Mouse (Mus musculus) liver, adult (tissue): ENCODE data around the gene 1600002K03Rik.
A peak's percentile ranks its signal among the peaks of the same experiment; 100 is the strongest.

Experiments used
- GATA4 ChIP-seq: IDR thresholded peaks from 2 replicates; pipeline ENCODE4 v1.6.1; 2014; ENCODE audit warnings: mild to moderate bottlenecking, low read length; ENCODE audit not compliant: insufficient replicate concordance

The 1600002K03Rik gene

DNA sequence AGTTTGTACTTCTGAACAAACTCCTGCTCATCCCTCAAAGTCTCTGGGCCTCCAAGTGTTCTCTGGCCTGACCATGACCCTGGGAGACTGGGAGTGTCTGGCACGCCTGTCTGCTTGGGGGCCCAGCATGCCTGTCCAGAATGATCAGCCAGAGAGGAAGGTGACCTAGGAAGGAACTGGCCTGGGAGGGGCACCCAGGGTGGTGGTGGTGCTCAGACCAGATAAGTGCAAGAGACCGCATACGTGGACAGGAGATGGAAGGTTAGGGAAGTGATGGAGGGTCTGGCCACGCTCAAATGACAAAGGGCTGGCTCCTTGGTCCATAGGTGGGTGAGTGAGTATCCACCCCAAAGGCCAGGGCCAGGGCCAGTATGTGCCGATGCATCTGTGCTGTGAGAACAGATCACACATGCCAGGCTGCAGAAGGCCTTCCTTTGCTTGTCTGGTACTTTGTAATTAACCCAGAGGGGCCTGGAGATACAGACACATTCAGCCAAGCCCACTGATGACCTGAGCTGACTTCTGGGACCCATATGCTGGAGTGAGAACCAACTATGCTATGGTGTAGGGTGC is 25.5 kb upstream of the 1600002K03Rik start:
- no peak for TF ChIP-seq GATA4

DNA sequence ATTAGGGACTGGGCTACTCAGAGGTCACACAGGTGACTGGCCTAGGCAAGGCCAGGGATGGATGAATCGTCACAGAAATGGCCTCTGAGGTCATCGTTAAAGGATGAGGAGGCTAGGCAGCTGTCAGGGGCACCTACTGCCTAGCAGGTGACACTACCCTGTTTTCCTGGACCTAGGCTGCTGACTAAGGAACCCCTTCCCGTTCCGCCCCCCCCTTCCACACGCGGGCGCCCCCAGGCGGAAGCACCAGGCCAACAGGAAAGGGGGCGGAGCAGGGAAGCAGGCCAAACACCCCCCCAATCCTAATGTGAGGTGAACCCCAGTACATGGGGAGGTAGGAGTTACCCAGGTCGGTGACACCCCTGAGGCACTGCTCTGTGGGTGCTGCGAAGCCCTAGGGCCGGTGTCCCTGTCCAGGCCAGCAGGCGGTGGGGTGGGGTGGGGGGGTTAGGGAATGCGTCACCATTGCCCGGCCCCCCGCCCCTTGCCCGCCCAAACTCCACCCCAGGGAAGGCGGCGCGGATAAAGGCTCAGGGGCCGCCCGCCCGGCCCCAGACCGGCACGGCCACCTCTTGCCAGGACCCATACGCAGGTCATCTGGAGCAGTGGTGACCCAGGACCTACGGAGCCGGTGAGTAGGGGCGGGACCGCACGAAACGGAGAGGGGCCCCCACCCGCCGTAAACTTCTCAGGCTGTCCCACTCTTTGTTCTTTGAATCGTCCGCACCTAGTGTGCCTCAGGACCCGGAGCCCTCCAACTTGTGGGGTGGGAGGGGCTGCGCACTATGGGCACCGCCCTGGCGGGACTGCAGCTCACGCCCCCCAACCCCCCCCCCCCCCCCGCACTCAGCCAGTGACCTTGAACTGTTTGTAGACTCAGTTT is 24.8 kb upstream of the 1600002K03Rik start, which contains the start of gene Midn:
Midn (plus strand) TSS at position 554 of the 883 bp plus-strand sequence.
- TF ChIP-seq GATA4, result peak; percentile 11; the same call in 1 of the 2 replicates

DNA sequence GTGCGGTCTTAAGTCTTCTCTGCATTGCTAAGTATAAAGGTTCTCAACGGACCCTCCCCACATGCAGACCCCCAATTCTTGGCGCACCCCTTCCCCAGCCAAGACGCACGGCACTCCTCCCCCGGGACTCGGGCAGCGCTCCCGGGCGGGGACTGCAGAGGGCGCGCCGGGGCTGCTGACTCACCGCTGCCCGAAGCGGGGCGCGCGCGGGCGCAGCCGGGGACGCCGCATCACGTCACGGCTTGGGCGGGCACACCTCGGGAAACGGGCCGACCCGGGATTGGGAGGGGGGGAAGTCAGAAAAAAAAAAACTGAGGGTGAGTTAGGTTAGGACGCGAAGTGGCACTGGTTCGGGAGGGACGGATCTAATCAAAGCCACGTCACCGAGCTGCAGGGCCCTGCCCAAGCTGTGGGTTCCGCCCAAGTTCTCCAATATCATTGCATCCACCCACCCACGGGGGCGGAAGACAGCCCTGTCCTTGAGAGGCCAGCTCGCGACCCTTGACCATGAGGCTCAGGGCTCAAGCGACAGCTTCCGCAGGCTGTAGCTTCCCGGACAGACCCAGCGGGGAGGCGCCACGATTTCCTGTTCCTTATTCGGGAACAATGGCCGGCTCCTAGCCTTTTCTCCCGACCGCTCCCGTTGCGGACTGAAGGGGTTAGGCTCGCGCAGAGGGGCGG is 24.0 kb upstream of the 1600002K03Rik start:
- TF ChIP-seq GATA4, result peak; percentile 73; the same call in 1 of the 2 replicates

DNA sequence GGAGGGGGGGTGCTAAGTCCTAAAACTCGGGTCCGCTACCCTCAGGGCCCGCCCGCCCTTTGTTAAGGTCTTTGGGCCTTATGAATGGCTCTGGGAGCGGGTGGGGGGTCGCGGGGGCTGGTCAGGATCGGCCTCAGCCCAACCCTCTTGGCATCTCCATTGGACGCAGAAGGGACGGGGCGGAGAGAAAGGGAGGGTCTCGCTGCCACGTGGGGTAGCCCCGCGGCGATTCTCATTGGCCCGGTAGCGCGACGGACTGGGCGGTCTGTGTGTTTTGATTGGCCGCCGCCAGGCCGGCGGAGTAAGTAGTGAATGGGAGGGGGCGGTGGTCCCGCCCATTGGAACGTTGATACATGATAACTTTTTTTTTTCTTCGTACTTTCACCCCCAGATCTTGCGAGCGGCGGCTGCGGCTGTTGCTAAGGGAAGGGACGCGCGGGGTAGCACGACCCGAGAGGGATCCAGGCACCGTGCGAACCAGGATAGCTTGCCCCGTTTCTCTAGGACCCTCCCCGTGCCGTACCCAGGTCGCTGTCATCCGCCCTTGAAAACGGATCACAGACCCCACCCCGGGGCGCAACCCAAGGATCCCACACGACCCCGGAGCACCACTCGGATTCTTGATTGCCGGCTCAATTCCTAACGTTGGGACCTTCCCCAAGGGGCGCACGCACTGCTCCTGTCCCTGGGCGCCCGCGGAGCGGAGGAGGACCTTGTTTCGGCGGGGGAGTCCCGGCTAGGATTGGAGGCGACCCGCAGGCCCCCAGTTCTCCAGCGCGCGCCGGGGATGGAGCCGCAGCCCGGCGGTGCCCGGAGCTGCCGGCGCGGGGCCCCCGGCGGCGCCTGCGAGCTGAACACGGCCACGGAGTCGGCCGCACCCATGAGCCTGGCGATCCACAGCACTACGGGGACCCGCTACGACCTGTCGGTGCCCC is 23.2 kb upstream of the 1600002K03Rik start:
- TF ChIP-seq GATA4, result peak; percentile 48; the same call in 1 of the 2 replicates

DNA sequence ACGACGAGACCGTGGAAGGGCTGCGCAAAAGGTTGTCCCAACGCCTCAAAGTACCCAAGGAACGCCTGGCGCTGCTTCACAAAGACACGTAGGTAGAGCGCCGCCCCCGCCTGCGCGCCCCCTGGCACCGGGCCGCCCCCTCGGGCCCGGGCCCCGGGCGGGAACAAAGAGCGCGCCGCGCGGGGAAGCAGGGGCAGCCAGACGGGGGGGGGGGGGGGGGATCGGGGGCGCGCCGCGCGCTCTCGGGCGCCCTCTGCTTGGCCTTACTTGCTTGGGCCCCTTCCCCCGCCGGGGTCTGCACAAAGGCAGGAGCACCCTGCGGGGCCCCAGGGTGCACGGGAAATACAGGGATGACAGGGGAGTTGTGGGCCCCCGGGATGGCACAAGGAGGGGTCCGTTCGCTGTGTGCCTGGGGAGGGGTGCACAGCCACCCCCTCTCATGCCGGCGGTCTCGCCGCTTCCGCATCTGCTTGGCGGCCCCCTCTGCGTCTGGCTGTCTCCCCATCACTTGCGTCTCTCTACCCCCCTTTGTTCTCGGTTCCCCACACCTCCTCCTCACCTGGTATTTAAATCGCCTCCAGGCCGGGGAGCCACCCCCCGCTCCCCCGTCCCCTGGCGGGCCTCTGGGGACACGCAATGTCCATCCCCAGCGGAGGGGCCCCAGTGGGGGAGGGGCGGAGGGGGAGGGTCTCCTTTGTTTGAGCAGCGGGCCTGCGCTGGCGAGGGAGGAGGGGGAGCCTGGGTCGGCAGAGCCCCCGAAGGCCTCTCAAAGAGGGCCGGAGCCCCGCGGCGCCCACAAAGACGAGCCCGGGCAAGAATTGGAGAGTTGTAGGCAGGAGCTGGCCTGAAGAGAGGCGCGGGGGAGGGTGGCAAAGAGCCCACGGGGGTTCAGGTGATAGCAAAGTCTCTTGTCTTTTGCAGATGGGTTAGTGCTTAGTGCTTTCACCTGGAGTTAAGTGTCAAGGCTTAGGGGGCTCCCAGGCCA is 22.2 kb upstream of the 1600002K03Rik start:
- no peak for TF ChIP-seq GATA4

DNA sequence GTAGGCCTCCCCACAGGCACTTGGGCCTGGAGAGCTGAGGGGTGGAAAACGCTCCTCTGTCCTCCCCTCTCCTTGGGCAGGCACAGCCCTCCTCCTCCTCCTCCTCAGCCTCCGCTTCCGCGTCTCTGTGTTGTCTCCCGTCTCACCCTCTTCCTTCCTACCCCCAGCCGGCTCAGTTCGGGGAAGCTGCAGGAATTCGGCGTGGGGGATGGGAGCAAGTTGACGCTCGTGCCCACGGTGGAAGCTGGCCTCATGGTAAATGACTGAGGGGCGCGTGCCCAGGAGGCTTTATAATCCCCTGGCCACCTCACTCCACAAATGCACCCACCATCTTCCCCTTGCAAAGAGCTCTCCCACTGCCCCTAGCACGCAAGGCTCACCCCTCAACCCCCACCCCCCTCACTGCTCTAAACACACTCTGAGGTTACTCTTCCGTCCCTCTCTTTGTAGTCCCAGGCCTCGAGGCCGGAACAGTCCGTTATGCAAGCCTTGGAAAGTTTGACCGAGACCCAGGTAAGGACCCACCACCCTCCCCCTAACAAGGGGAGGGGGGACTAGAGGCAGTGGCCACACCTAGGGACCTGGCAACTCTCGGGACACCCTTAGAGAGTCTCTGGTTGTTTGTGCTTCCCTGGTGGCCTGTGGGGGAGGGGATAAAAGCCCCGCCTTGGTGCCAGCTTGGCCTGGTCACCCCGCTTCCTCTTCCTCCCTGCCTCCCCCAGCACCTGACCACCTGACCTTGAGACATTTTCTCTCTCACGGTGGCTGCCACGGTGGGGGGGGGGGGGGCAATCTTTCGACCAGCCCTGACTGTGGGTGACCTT is 21.3 kb upstream of the 1600002K03Rik start:
- TF ChIP-seq GATA4, result no peak; the same call in 1 of the 2 replicates

DNA sequence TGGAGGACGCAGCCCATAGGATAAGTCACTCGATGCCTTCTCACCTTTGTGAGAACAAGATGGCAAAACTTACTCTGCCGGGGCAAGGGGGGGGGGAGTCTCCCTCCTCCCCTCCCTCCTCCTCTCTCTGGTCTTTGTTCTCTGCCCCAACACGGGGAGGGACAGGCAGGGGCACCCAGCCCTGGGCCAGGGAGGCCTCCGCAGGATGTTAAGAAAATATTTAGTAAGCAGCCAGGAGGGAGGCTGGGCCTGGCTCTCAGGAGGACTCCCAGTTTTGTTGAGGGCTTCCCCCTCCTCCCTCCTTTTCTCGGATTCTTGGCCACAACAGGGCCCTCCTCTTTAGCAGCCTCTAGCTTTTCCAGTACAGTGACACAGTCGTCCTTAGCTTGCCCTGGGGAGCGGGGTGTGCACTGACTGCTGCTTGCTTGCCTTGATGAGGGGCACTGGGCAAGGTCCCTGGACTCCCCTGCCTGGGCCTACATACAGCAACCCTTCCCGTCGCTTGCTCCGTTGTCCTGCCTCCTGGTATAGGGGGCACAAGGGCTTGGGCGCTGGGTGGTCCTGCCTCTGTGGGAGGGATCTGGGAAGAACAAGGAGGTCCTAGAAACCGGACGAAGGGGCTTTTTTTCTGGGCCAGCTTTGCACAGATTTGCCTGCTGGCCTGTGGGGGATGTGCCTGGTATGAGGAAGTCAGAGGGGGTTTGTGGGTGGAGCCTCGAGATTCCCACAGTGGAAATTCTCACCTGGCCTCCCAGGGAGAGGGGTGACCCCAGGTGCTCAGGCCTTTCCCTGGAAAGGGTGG is 20.5 kb upstream of the 1600002K03Rik start:
- TF ChIP-seq GATA4, result no peak

DNA sequence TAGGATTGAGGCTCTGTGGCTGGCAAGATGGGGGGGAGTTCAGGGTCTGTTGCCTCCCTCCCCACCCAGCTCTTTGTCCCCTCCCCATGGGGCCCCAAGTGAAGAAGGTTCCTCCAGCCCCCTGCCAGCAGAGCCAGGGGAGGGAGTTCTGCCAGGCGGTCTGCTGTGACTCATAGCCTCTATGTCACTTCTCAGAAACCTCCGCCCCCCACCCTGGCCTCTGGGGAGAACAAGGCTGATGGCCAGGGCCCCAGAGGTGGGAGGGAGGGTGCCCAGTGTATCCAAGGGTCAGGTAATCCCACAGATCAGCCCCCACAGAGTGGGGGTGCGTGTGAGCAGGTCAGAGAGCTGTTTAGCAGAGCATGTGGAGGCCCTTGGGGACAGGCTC is 19.9 kb upstream of the 1600002K03Rik start:
- no peak for TF ChIP-seq GATA4

DNA sequence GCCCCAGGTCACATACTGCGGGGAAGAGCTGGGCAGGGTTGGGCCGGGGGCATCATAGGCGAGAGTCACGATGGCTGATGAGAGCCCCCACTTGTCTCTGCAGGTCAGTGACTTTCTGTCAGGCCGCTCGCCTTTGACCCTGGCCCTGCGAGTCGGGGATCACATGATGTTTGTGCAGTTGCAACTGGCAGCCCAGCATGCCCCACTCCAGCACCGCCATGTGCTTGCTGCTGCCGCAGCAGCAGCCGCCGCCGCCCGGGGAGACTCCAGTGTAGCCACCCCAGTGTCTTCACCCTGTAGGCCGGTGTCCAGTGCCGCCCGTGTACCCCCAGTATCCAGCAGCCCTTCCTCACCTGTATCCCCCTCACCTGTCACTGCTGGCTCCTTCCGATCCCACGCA is 19.0 kb upstream of the 1600002K03Rik start:
- no peak for TF ChIP-seq GATA4

DNA sequence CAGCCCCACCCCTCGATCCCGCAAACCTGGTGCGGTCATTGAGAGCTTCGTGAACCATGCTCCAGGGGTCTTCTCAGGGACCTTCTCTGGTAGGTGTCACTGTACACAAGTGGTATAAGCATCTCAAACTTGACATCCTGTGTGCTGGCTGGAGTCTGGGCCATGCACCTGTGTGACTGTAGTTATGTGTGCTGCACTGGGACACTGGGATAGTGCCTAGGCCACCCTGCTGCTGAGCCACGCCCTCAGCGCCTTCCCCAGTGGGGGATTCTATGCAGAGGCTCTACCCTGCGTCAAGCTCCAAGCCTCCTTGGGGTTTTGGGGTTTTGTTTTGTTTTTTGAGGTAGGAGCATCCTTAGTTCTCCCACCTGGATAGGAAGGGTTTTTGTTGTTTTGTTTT is 18.4 kb upstream of the 1600002K03Rik start:
- no peak for TF ChIP-seq GATA4

DNA sequence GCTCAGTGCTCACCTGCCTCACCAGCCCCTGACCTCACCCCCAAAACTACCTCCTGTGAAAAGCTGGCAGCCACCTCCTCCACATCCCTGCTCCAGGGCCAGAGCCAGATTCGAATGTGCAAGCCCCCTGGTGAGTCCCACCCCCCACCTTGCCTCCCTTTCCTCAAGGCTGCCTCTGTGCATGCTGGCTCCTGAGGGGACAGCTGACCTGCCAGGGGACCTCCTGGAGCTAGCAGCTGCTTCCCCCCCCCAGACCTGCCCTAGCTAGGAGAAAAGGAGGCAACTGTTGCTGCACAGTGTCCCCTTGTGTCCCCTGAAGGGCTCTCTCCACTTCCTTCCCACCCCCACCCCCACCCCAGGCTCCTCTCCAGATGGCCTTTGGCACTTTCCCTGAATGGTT is 17.5 kb upstream of the 1600002K03Rik start:
- TF ChIP-seq GATA4, result no peak
